Mouse (Mus musculus): ENCODE measurements around the gene Stn1. TPM values are rescaled to one million over a fixed set of nuclear protein-coding genes. Genes with fewer than 3 reads are reported as not detected.

Stn1 gene
- total and polyA plus RNA-seq, 3 experiments: 15.7 to 20.0 (median 15.8) TPM

GRCm38 (mm10) chr19:47517570-47517969 is 19.7 kb downstream of the Stn1 start:
- Histone ChIP-seq H3K27me3 (ENCODE audit: control insufficient read depth, insufficient read depth, low read length) (no peaks in the 10 kb centered on the region), H3K27ac (no peak overlapping the region), H3K9ac (ENCODE audit: low read depth, low read length) (no peak overlapping the region), H3K79me2 (replicated peaks; ENCODE audit: control insufficient read depth, insufficient read depth, low read length) (no peaks in the 10 kb centered on the region), H3K4me1 (ENCODE audit: control insufficient read depth, insufficient read depth, low read length) (peaks cover 16% of the 10 kb centered on the region), H3K36me3 (ENCODE audit: control insufficient read depth, insufficient read depth, low read length) (no peaks in the 10 kb centered on the region), H3K4me3 (no peak overlapping the region)
- DNase-seq: no peak
- no peak for TF ChIP-seq EP300 (IDR thresholded peaks at IDR 0.05; ENCODE audit: insufficient read depth, low read depth, low read length)
- no peak for TF ChIP-seq CTCF (IDR thresholded peaks at IDR 0.05)
- TF ChIP-seq POLR2A (IDR thresholded peaks at IDR 0.05; ENCODE audit: insufficient read depth, low read depth, low read length): no peak
- intact Hi-C loops (cut with DNase I): no loop called here
- 58% methylated on average over 8 of the region's 8 CpGs for WGBS

- H3K9ac ChIP-seq (ENCODE audit: low read depth, low read length): no peak overlapping the region
- intact Hi-C loops (cut with DNase I): no loop called here
- no peak for DNase-seq
- H3K4me3 ChIP-seq: no peak overlapping the region
- H3K27ac ChIP-seq: peak overlapping the region; percentile 2; the same call in 1 of the 2 replicates
- no peaks in the 10 kb centered on the region for H3K79me2 ChIP-seq (replicated peaks; ENCODE audit: control insufficient read depth, insufficient read depth, low read length)
- H3K4me1 ChIP-seq (ENCODE audit: control insufficient read depth, insufficient read depth, low read length): peaks cover 19% of the 10 kb centered on the region
- TF ChIP-seq EP300 (IDR thresholded peaks at IDR 0.05; ENCODE audit: insufficient read depth, low read depth, low read length) (no peak), CTCF (IDR thresholded peaks at IDR 0.05) (no peak), POLR2A (IDR thresholded peaks at IDR 0.05; ENCODE audit: insufficient read depth, low read depth, low read length) (no peak)
- H3K27me3 ChIP-seq (ENCODE audit: control insufficient read depth, insufficient read depth, low read length): no peaks in the 10 kb centered on the region
- WGBS: 56% methylated on average over 12 of the region's 12 CpGs
- H3K36me3 ChIP-seq (ENCODE audit: control insufficient read depth, insufficient read depth, low read length): no peaks in the 10 kb centered on the region
These were observed 20.4 kb downstream of the Stn1 start for GRCm38 (mm10) chr19:47516879-47517278.

DNA sequence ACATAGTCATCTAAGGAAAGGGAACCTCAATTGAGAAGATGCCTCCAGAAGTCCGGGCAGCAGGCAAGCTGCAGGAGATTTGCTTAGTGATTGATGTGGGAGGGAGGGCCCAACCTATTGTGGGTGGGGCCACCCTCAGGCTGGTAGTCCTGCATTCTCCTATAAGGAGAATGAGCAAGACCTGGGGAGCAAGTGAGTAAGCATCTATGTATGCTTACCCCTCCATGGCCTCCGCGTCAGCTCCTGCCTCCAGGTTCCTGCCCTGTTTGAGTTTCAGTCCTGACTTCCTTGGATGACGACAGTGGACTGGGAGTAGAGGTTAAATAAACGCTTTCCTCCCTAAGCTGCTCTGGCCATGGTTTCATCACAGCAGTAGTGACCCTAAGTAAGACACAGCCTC is 22.2 kb downstream of the Stn1 start:
- intact Hi-C loops (cut with DNase I): no loop called here
- H3K27me3 ChIP-seq (ENCODE audit: control insufficient read depth, insufficient read depth, low read length): no peaks in the 10 kb centered on the region
- TF ChIP-seq CTCF (IDR thresholded peaks at IDR 0.05) (no peak), POLR2A (IDR thresholded peaks at IDR 0.05; ENCODE audit: insufficient read depth, low read depth, low read length) (no peak), EP300 (IDR thresholded peaks at IDR 0.05; ENCODE audit: insufficient read depth, low read depth, low read length) (no peak)
- H3K27ac ChIP-seq: no peak overlapping the region
- H3K79me2 ChIP-seq (replicated peaks; ENCODE audit: control insufficient read depth, insufficient read depth, low read length): no peaks in the 10 kb centered on the region
- H3K4me3 ChIP-seq: no peak overlapping the region
- no peaks in the 10 kb centered on the region; the same call in 1 of the 2 replicates for H3K36me3 ChIP-seq (ENCODE audit: control insufficient read depth, insufficient read depth, low read length)
- H3K9ac ChIP-seq (ENCODE audit: low read depth, low read length): no peak overlapping the region
- peaks cover 24% of the 10 kb centered on the region for H3K4me1 ChIP-seq (ENCODE audit: control insufficient read depth, insufficient read depth, low read length)
- DNase-seq: no peak
- 54% methylated on average over 5 of the region's 5 CpGs for WGBS

DNA sequence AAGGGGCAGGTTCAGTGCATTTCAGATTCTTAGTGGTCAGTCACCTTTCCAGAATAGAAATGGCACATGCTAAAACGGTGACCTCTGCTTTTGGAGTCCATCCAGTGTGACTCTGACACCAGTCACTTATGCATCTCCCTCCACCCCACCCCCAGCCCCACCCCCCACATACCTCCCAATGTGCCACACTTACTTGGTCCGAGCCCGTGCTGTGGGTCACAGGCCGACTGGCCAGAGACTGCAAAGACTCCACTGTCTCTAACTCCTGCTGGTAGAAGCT is 23.7 kb downstream of the Stn1 start:
- Histone ChIP-seq H3K79me2 (replicated peaks; ENCODE audit: control insufficient read depth, insufficient read depth, low read length) (no peaks in the 10 kb centered on the region), H3K27ac (peak overlapping the region; percentile 87), H3K4me3 (no peak overlapping the region), H3K9ac (ENCODE audit: low read depth, low read length) (no peak overlapping the region), H3K36me3 (ENCODE audit: control insufficient read depth, insufficient read depth, low read length) (no peaks in the 10 kb centered on the region; the same call in 1 of the 2 replicates), H3K27me3 (ENCODE audit: control insufficient read depth, insufficient read depth, low read length) (no peaks in the 10 kb centered on the region), H3K4me1 (ENCODE audit: control insufficient read depth, insufficient read depth, low read length) (peaks cover 24% of the 10 kb centered on the region)
- TF ChIP-seq EP300 (IDR thresholded peaks at IDR 0.05; ENCODE audit: insufficient read depth, low read depth, low read length): no peak
- peak; percentile 53; the same call in 1 of the 2 replicates for TF ChIP-seq POLR2A (IDR thresholded peaks at IDR 0.05; ENCODE audit: insufficient read depth, low read depth, low read length)
- WGBS: 50% methylated on average over 4 of the region's 4 CpGs
- intact Hi-C loops (cut with DNase I): loop anchor here (2.0 kb wide), 1 partner anchor 23 kb away; the partner anchor contains the start of gene Stn1
- peak in 1 of 2 experiments; percentile 54 for DNase-seq

GRCm38 (mm10) chr19:47512794-47513617 is 24.3 kb downstream of the Stn1 start:
- H3K9ac ChIP-seq (ENCODE audit: low read depth, low read length): no peak overlapping the region
- peaks cover 20% of the 10 kb centered on the region for H3K4me1 ChIP-seq (ENCODE audit: control insufficient read depth, insufficient read depth, low read length)

GRCm38 (mm10) chr19:47511958-47512357 is 25.3 kb downstream of the Stn1 start:
- no peaks in the 10 kb centered on the region for H3K27me3 ChIP-seq (ENCODE audit: control insufficient read depth, insufficient read depth, low read length)
- peaks cover 20% of the 10 kb centered on the region for H3K4me1 ChIP-seq (ENCODE audit: control insufficient read depth, insufficient read depth, low read length)
- intact Hi-C loops (cut with DNase I): loop anchor here (2.0 kb wide), 1 partner anchor 25 kb away; the partner anchor contains the start of gene Stn1
- peak overlapping the region; percentile 79 for H3K27ac ChIP-seq
- H3K4me3 ChIP-seq: no peak overlapping the region
- 46% methylated on average over 6 of the region's 6 CpGs for WGBS
- H3K36me3 ChIP-seq (ENCODE audit: control insufficient read depth, insufficient read depth, low read length): no peaks in the 10 kb centered on the region; the same call in 1 of the 2 replicates
- TF ChIP-seq CTCF (IDR thresholded peaks at IDR 0.05): no peak
- no peak for TF ChIP-seq EP300 (IDR thresholded peaks at IDR 0.05; ENCODE audit: insufficient read depth, low read depth, low read length)
- TF ChIP-seq POLR2A (IDR thresholded peaks at IDR 0.05; ENCODE audit: insufficient read depth, low read depth, low read length): no peak
- no peaks in the 10 kb centered on the region for H3K79me2 ChIP-seq (replicated peaks; ENCODE audit: control insufficient read depth, insufficient read depth, low read length)
- DNase-seq: no peak
- H3K9ac ChIP-seq (ENCODE audit: low read depth, low read length): no peak overlapping the region

More at GRCm38 (mm10) chr19:47512794-47513617, 24.3 kb downstream of the Stn1 start:
- no peaks in the 10 kb centered on the region; the same call in 1 of the 2 replicates for H3K36me3 ChIP-seq (ENCODE audit: control insufficient read depth, insufficient read depth, low read length)
- no peaks in the 10 kb centered on the region for H3K79me2 ChIP-seq (replicated peaks; ENCODE audit: control insufficient read depth, insufficient read depth, low read length)
- no peak for DNase-seq
- no peak overlapping the region for H3K4me3 ChIP-seq
- no peaks in the 10 kb centered on the region for H3K27me3 ChIP-seq (ENCODE audit: control insufficient read depth, insufficient read depth, low read length)
- peak; percentile 23; the same call in 1 of the 2 replicates for TF ChIP-seq POLR2A (IDR thresholded peaks at IDR 0.05; ENCODE audit: insufficient read depth, low read depth, low read length)
- TF ChIP-seq EP300 (IDR thresholded peaks at IDR 0.05; ENCODE audit: insufficient read depth, low read depth, low read length): peak; percentile 66; the same call in 1 of the 2 replicates
- TF ChIP-seq CTCF (IDR thresholded peaks at IDR 0.05): no peak
- intact Hi-C loops (cut with DNase I): loop anchor here (2.0 kb wide), 1 partner anchor 24 kb away; the partner anchor contains the start of gene Stn1
- peak overlapping the region; percentile 87 for H3K27ac ChIP-seq
- WGBS: 69% methylated on average over 21 of the region's 21 CpGs

Measured in heart, adult 2 months (tissue).